Mouse (Mus musculus): ENCODE data around the gene Zfp64. TPM values are rescaled to one million over a fixed set of nuclear protein-coding genes. Genes with fewer than 3 reads are reported as not detected.
"Not testable (repeated sequence)": the region's sequence is repeated elsewhere in the genome, so short reads cannot be mapped to it uniquely, and the experiment has no call there.

Gene Zfp64
- polyA plus RNA-seq, 1 experiment from 2014 or later, result 30.9 TPM

- Histone ChIP-seq H3K9ac (no peak overlapping the region), H3K4me1 (replicated peaks) (peaks cover 10% of the 10 kb centered on the region; the same call in 1 of the 2 replicates), H3K4me3 (no peak overlapping the region), H3K27me3 (peaks cover 9% of the 10 kb centered on the region; the same call in 1 of the 2 replicates), H3K9me3 (no peaks in the 10 kb centered on the region), H3K27ac (replicated peaks) (no peak overlapping the region), H3K36me3 (no peaks in the 10 kb centered on the region), H3K4me2 (no peak overlapping the region)
- ATAC-seq (ENCODE audit: low FRiP score, low read depth), result no peak
- WGBS, result 48% methylated on average over 4 of the region's 4 CpGs
Measured at GRCm38 (mm10) chr2:168862694-168863093, 92.7 kb downstream of the Zfp64 start.

DNA sequence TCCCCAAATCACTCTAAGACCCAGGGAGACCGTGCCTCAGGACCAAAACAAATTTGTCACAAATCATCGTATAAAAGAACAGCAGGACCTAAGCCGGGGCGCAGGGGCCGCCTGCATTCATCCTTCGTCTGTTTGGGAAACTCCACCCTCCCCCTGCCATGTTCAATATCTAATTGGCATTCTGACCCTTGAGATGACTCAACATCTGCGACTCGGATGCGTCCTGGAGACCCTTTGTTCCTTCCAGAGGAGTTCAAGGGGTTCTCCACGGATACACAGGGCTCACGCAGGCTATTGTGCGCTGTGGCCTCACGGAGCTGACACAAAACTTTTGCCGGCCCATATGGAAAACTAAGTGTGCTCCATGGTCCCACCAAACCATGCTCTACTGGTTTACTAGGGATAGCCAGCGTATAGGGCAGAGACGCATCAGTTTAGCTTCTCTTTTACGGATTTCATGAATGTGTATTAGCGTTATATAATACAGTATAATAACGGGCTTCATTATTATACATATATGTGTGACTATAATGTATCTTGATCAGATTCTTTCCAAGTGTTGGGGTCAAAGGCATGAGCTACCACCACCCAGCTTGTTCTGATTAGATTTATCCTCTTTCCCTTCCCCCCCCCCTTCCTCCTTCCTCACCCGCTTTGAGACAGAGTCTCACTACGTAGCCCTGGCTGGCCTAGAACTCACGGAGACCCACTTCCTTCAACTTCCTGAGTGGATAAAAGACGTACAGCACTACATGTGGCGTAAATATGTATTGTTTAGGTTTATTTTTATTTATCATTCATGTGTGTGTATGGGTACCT lies 94.3 kb downstream of the Zfp64 start:
- 30% methylated on average over 24 of the region's 24 CpGs for WGBS
- no peaks in the 10 kb centered on the region for H3K36me3 ChIP-seq
- H3K4me3 ChIP-seq, result no peak overlapping the region
- H3K9ac ChIP-seq, result no peak overlapping the region
- H3K27ac ChIP-seq (replicated peaks), result no peak overlapping the region
- H3K4me1 ChIP-seq (replicated peaks), result peaks cover 10% of the 10 kb centered on the region; the same call in 1 of the 2 replicates
- ATAC-seq (ENCODE audit: low FRiP score, low read depth), result no peak
- H3K9me3 ChIP-seq, result no peaks in the 10 kb centered on the region
- peaks cover 11% of the 10 kb centered on the region; the same call in 1 of the 2 replicates for H3K27me3 ChIP-seq
- no peak overlapping the region for H3K4me2 ChIP-seq

GRCm38 (mm10) chr2:168860032-168860691 lies 95.2 kb downstream of the Zfp64 start:
- Histone ChIP-seq H3K9me3 (no peaks in the 10 kb centered on the region), H3K27ac (replicated peaks) (no peak overlapping the region), H3K36me3 (no peaks in the 10 kb centered on the region), H3K4me3 (no peak overlapping the region), H3K4me2 (no peak overlapping the region), H3K27me3 (peaks cover 14% of the 10 kb centered on the region; the same call in 1 of the 2 replicates), H3K4me1 (replicated peaks) (peaks cover 10% of the 10 kb centered on the region; the same call in 1 of the 2 replicates), H3K9ac (no peak overlapping the region)
- WGBS, result 13% methylated on average over 16 of the region's 16 CpGs
- ATAC-seq (ENCODE audit: low FRiP score, low read depth), result no peak

GRCm38 (mm10) chr2:168856638-168857037 lies 98.7 kb downstream of the Zfp64 start:
- peaks cover 10% of the 10 kb centered on the region; the same call in 1 of the 2 replicates for H3K4me1 ChIP-seq (replicated peaks)
- H3K4me3 ChIP-seq, result no peak overlapping the region
- no peak overlapping the region for H3K9ac ChIP-seq
- WGBS, result 68% methylated on average over 7 of the region's 7 CpGs
- no peaks in the 10 kb centered on the region for H3K9me3 ChIP-seq
- no peaks in the 10 kb centered on the region for H3K36me3 ChIP-seq
- H3K4me2 ChIP-seq, result no peak overlapping the region
- H3K27me3 ChIP-seq, result peaks cover 9% of the 10 kb centered on the region; the same call in 1 of the 2 replicates
- no peak for ATAC-seq (ENCODE audit: low FRiP score, low read depth)
- H3K27ac ChIP-seq (replicated peaks), result no peak overlapping the region

- Histone ChIP-seq H3K4me1 (replicated peaks) (no peaks in the 10 kb centered on the region), H3K9ac (no peak overlapping the region), H3K27ac (replicated peaks) (no peak overlapping the region), H3K4me3 (no peak overlapping the region), H3K27me3 (peaks cover 9% of the 10 kb centered on the region; the same call in 1 of the 2 replicates), H3K4me2 (no peak overlapping the region), H3K36me3 (no peaks in the 10 kb centered on the region), H3K9me3 (no peaks in the 10 kb centered on the region)
- no peak for ATAC-seq (ENCODE audit: low FRiP score, low read depth)
- 78% methylated on average over 1 of the region's 1 CpGs for WGBS
Measured at GRCm38 (mm10) chr2:168854777-168855176, 100.6 kb downstream of the Zfp64 start.

- not testable (repeated sequence) for H3K4me2 ChIP-seq; H3K9me3 ChIP-seq; H3K4me1 ChIP-seq (replicated peaks); H3K4me3 ChIP-seq; H3K9ac ChIP-seq; H3K27ac ChIP-seq (replicated peaks); ATAC-seq (ENCODE audit: low FRiP score, low read depth); H3K36me3 ChIP-seq; H3K27me3 ChIP-seq
- 93% methylated on average over 13 of the region's 13 CpGs for WGBS
Measured at GRCm38 (mm10) chr2:168853869-168854268, 101.5 kb downstream of the Zfp64 start.

- Histone ChIP-seq H3K36me3 (no peaks in the 10 kb centered on the region), H3K27ac (replicated peaks) (no peak overlapping the region), H3K4me2 (no peak overlapping the region), H3K4me3 (no peak overlapping the region), H3K9me3 (no peaks in the 10 kb centered on the region), H3K4me1 (replicated peaks) (no peaks in the 10 kb centered on the region), H3K9ac (no peak overlapping the region), H3K27me3 (peaks cover 5% of the 10 kb centered on the region; the same call in 1 of the 2 replicates)
- ATAC-seq (ENCODE audit: low FRiP score, low read depth), result no peak
- WGBS, result 50% methylated on average over 10 of the region's 10 CpGs
Measured at GRCm38 (mm10) chr2:168851545-168851944, 103.8 kb downstream of the Zfp64 start.

DNA sequence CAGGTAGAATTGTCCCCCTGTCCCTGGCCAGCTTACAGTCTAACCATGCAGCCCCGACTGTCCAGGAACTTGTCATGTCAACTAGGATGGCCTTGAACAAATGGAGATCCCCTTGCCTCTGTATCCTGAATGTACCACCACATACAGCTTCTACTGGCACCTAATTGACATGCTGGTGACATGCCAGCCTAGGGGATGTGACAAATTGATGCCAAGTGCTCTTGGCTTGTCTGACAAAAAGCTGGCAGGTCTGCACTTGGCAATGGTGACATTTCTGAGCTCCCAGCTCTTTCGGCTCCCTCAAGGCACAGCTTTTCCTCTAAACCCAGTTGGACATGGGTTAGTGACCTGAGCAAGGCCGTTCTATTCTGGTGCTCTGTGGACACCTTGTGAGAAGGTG lies 106.8 kb downstream of the Zfp64 start:
- Histone ChIP-seq H3K27ac (replicated peaks) (no peak overlapping the region), H3K27me3 (no peaks in the 10 kb centered on the region), H3K4me2 (no peak overlapping the region), H3K36me3 (no peaks in the 10 kb centered on the region), H3K4me3 (no peak overlapping the region), H3K9me3 (no peaks in the 10 kb centered on the region), H3K4me1 (replicated peaks) (no peaks in the 10 kb centered on the region), H3K9ac (no peak overlapping the region)
- ATAC-seq (ENCODE audit: low FRiP score, low read depth), result no peak
- 91% methylated on average over 3 of the region's 3 CpGs for WGBS

- H3K27ac ChIP-seq (replicated peaks), result no peak overlapping the region
- H3K36me3 ChIP-seq, result no peaks in the 10 kb centered on the region
- H3K9me3 ChIP-seq, result no peaks in the 10 kb centered on the region
- H3K4me1 ChIP-seq (replicated peaks), result peaks cover 10% of the 10 kb centered on the region
- ATAC-seq (ENCODE audit: low FRiP score, low read depth), result no peak
- no peak overlapping the region for H3K4me2 ChIP-seq
- H3K9ac ChIP-seq, result no peak overlapping the region
- H3K4me3 ChIP-seq, result no peak overlapping the region
- 75% methylated on average over 7 of the region's 7 CpGs for WGBS
- H3K27me3 ChIP-seq, result peaks cover 12% of the 10 kb centered on the region
Measured at GRCm38 (mm10) chr2:168846180-168846720, 109.1 kb downstream of the Zfp64 start.

Other genes starting within 250 kb of the Zfp64 start
- gene Atp9a, start 213.2 kb downstream of the Zfp64 start, polyA plus RNA-seq (2015; fragmentation: Nextera tagmentation; extraction: Ambion mirVana), result 160 and 177 TPM in 2 replicates
- 0.44 and 2.5 TPM in 2 replicates for gene Sall4, start 187.6 kb downstream of the Zfp64 start, polyA plus RNA-seq (2015; fragmentation: Nextera tagmentation; extraction: Ambion mirVana)

All from hindbrain, embryonic 15.5 days (tissue).